Mouse (Mus musculus): ENCODE results near the gene H2afv. TPM values are rescaled to one million over a fixed set of nuclear protein-coding genes. Genes with fewer than 3 reads are reported as not detected.
A peak's percentile ranks its signal among the peaks of the same experiment; 100 is the strongest.
"Not testable (repeated sequence)": the region's sequence is repeated elsewhere in the genome, so short reads cannot be mapped to it uniquely, and the experiment has no call there.

H2afv gene
- total RNA-seq, 2 experiments from 2014 or later: 57.1 to 59.4 TPM

- DNase-seq: no peak
- intact Hi-C loops (cut with DNase I): no loop called here
Observed at GRCm38 (mm10) chr11:6472076-6472475, 27.8 kb upstream of the H2afv start.

GRCm38 (mm10) chr11:6471493-6471892 is 27.2 kb upstream of the H2afv start:
- no peak for DNase-seq
- intact Hi-C loops (cut with DNase I): no loop called here

- intact Hi-C loops (cut with DNase I): no loop called here
- no peak for DNase-seq
Observed at GRCm38 (mm10) chr11:6471054-6471453, 26.8 kb upstream of the H2afv start.

- intact Hi-C loops (cut with DNase I): no loop called here
- DNase-seq: peak in 1 of 2 experiments; percentile 23
Observed at GRCm38 (mm10) chr11:6468541-6468940, 24.3 kb upstream of the H2afv start.

- intact Hi-C loops (cut with DNase I): loop anchor here (2.0 kb wide), 1 partner anchor 26 kb away; no protein-coding TSS in a partner anchor
- peak; percentile 54 to 72 for DNase-seq
Observed at GRCm38 (mm10) chr11:6465122-6465521, 20.9 kb upstream of the H2afv start.

DNA sequence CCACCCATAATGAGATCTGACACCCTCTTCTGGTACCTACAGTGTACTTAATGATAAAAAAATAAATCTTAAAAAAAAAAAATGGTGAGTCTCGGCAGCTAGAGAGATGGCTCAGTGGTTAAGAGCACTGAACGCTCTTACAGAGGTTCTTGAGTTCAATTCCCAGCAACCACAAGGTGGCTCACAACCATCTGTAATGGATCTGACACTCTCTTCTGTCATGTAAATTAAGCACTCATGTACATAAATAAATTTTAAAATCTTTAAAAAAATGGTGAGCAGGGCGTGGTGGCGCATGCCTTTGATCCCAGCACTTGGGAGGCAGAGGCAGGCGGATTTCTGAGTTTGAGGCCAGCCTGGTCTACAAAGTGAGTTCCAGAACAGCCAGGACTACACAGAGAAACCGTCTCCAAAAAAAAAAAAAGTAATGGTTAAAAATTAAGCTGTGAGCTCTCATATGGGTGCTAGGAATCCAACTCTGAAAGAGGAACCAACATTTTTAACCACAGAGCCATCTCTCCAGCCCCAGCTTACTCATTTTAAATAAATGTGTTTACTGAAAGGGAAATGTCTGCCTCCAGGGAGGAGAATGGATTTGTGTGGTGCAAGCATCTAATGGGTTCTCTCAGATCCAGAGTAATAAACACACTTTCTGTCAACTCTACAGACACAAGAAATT is 19.1 kb upstream of the H2afv start:
- DNase-seq: no peak
- intact Hi-C loops (cut with DNase I): no loop called here

DNA sequence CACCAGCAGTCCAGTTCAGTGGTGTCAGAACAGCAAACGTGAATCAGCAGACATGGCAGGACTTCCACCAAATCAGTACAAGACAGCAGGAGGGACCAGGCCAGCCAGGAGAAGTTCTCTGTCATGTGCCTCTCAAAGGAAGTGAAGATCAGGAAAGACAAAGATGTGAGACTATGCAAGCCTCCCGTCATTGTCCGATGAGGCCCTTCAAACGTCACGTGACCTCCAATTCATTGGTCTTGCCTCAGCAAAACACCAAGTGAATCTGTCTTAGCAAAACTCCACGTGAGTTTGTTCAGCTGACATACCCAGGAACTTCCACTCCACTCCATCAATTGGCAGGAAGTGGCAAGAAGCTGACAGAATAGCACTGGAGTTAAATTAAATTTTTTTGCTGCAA is 11.8 kb upstream of the H2afv start:
- intact Hi-C loops (cut with DNase I): no loop called here

GRCm38 (mm10) chr11:6448155-6448554 is 3.9 kb upstream of the H2afv start:
- intact Hi-C loops (cut with DNase I); DNase-seq: not testable (repeated sequence)

More for the DNA sequence above, 11.8 kb upstream of the H2afv start:
- DNase-seq: no peak

DNA sequence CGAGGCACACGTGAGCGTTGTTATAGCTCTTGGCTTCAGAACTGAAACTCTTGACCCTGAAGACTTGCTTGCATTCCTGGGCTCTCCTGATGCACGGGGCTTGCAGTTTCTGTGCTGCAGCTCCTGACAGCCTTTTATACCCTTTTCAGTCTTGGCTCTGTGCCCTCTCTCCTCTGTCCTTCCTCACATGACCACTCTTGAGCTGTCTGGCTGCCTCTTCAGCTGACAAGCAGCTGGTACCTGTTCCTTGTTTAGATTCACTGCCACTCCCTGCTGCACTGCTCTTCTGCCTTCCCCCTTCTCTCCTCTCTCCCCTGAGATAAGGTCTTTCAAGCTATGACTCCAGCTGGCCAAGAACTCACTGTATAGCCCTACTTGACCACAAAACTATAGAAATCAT is 3.2 kb upstream of the H2afv start:
- intact Hi-C loops (cut with DNase I): no loop called here
- DNase-seq: no peak

DNA sequence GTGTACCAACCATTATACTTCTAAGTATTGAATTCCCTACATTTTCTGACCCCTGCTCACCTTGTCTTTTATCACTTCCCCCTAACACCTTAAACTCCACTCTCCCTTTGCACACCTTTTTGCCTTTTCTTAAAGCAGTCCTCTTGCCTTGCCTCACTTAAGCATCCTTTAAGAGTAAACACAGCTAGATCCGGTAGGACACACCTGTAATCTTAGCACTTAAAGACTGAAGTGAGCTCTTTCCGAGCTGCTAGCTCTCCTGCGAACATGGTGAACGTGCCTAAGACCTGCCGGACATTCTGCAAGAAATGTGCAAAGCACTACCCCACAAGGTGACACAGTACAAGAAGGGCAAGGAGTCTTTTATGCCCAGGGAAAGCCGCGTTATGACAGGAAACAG is 1.7 kb upstream of the H2afv start:
- intact Hi-C loops (cut with DNase I): no loop called here
- no peak for DNase-seq

DNA sequence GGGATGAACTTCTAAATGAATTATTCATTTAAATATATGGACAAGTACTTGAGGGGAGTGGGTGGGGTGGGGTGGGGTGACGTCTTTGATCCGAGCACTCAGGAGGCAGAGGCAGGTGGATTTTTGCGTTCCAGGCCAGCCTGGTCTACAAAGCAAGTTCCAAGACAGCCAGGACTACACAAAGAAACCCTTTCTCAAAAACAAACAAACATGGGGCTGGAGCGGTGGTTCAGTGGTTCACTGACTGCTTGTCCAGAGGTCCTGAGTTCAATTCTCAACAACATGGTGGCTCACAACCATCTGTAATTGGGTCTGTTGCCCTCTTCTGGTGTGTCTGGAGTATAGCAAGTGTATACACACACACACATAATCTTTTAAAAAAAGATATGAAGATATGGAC is 1.2 kb upstream of the H2afv start:
- no peak for DNase-seq
- intact Hi-C loops (cut with DNase I): no loop called here

GRCm38 (mm10) chr11:6443727-6444076 is 541 bp downstream of the H2afv start:
- intact Hi-C loops (cut with DNase I): no loop called here
- no peak for DNase-seq

DNA sequence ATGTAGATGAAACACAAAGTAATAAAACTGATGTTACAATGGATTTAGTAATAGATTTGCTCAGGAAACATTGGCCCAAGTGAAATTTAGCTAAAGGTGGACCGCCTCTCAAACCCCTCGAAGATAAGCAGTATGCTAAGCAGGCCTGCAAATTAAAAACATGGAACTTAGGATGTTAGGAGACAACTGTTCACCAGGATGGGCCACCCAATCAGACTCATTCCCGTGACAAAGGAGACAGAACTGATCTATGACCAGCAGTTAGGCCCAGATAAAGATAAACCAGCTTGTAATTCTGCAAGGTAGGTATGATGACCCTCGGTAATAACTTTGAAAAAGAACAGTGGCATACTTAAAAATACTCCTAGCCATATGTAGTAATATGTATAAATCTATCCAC is 1.1 kb downstream of the H2afv start:
- no peak for DNase-seq
- intact Hi-C loops (cut with DNase I): no loop called here

- intact Hi-C loops (cut with DNase I): no loop called here
- no peak for DNase-seq
Observed at GRCm38 (mm10) chr11:6442566-6442965, 1.7 kb downstream of the H2afv start.

- DNase-seq: no peak
- intact Hi-C loops (cut with DNase I): no loop called here
Observed at GRCm38 (mm10) chr11:6440171-6440570, 4.1 kb downstream of the H2afv start.

DNA sequence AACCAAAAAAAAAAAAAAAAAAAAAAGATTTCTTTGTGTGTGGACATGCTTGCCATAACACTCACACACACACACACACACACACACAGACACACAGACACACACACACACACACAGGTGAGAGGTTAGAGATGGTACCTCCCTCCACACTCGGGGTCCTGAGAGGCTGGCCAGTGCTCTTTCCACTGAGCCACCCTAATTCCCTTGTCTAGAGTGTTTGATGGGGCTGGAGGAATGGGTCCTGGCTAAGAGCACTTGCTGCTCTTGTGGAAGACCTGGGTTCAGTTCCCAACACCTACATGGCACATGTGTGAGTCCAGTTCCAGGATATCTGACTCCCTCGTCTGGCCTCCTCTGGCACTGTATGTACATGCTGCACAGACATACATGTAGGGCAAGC is 6.6 kb downstream of the H2afv start:
- intact Hi-C loops (cut with DNase I): no loop called here

DNA sequence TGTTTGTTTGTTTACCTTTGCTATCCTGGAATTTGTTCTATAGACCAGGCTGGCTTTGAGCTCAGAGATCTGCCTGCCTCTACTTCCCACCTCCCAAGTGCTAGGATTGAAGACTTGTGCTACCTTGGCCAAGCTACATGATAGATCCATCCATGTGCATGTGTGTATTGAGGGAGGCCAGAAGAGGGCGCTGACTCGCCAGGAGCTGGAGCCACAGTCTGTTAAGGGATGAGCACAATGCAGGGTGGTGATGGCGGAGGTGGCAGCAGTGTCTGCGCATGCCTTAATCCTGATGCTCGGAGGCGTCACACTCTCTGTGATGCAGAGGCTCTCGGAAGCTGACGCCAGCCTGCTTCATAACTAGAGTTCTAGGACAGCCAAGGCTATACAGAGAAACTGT is 7.8 kb downstream of the H2afv start:
- peak; percentile 53 to 59 for DNase-seq
- intact Hi-C loops (cut with DNase I): no loop called here

More for the DNA sequence above, 6.6 kb downstream of the H2afv start:
- no peak for DNase-seq

- DNase-seq: no peak
- intact Hi-C loops (cut with DNase I): no loop called here
Observed at GRCm38 (mm10) chr11:6430186-6430585, 14.1 kb downstream of the H2afv start.

GRCm38 (mm10) chr11:6420722-6421350 is 23.4 kb downstream of the H2afv start:
- intact Hi-C loops (cut with DNase I): no loop called here
- DNase-seq: no peak

GRCm38 (mm10) chr11:6420283-6420703 is 23.9 kb downstream of the H2afv start:
- no peak for DNase-seq
- intact Hi-C loops (cut with DNase I): no loop called here

DNA sequence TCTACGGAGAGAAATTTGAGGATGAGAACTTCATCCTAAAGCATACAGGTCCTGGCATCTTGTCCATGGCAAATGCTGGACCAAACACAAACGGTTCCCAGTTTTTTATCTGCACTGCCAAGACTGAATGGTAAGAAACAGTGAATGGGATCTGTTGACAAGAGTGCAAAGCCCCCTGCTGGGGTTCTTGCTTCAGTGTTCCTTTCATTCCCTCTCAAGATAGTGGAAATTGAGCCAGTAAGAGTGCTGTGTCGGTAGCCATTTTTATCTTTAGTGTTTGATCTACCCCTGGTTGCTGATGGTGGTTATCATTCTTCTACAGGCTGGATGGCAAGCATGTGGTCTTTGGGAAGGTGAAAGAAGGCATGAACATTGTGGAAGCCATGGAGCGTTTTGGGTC is 25.1 kb downstream of the H2afv start:
- DNase-seq; intact Hi-C loops (cut with DNase I): not testable (repeated sequence)

- intact Hi-C loops (cut with DNase I): no loop called here
- no peak for DNase-seq
Observed at GRCm38 (mm10) chr11:6418751-6419150, 25.5 kb downstream of the H2afv start.
